In genomic region chr19:16871192-16871760, GRCm38 (mm10) we compare ENCODE assay signal across 10 mouse cellular contexts. TPM values are rescaled to one million over a fixed set of nuclear protein-coding genes. Genes with fewer than 3 reads are reported as not detected.
DNase-seq lines count a peak whose midpoint lies in the region; ATAC-seq and TF ChIP-seq lines count a peak whose summit lies in the region.
"Had no signal": no experiment of that assay in that cellular context is flagged by ENCODE, and none has a peak within 500 bp of the region (broad histone marks: within the 10 kb centered on the region; RNA-seq: fewer than 3 reads in every experiment).

No protein-coding gene starts in this region.

- H3K4me3 ChIP-seq in forebrain, embryonic 11.5 days (ENCODE audit: low read depth, low read length) = peak overlapping the region; percentile 9; the same call in 1 of the 2 replicates
- no peak overlapping the region for H3K4me3 ChIP-seq in forebrain, embryonic 14.5 days (ENCODE audit: low read depth, low read length)
- H3K4me3 ChIP-seq in liver, embryonic 11.5 days (ENCODE audit: low read depth, low read length) = no peak overlapping the region
- H3K4me3 ChIP-seq in intestine, postnatal 0 days (ENCODE audit: low read depth, low read length) = 0 out of 2 replicates have a peak overlapping the region, but pooled peaks have one; percentile 1

- no peak for ATAC-seq in forebrain, embryonic 11.5 days (replicated peaks; ENCODE audit: low FRiP score)
- no peak for ATAC-seq in forebrain, embryonic 14.5 days
- ATAC-seq in liver, embryonic 11.5 days (replicated peaks; ENCODE audit: low FRiP score) = no peak
- no peak for ATAC-seq in intestine, postnatal 0 days

- under 1% methylated on average over 24 of the region's 24 CpGs for WGBS in forebrain, embryonic 11.5 days
- WGBS in forebrain, embryonic 14.5 days = 1% methylated on average over 24 of the region's 24 CpGs
- WGBS in liver, embryonic 11.5 days = 1% methylated on average over 24 of the region's 24 CpGs
- 1% methylated on average over 24 of the region's 24 CpGs for WGBS in intestine, postnatal 0 days

- TF ChIP-seq POLR2A in brain, embryonic 14.5 days (IDR thresholded peaks at IDR 0.05; ENCODE audit: borderline replicate concordance, extremely low read depth, insufficient read depth, insufficient read length, poor library complexity, severe bottlenecking) = no peak

- H3K9me3 ChIP-seq in forebrain, embryonic 11.5 days (ENCODE audit: control insufficient read depth, low read length) = no peaks in the 10 kb centered on the region
- no peaks in the 10 kb centered on the region for H3K9me3 ChIP-seq in forebrain, embryonic 14.5 days (replicated peaks; ENCODE audit: control insufficient read depth, low read length)
- no peaks in the 10 kb centered on the region for H3K9me3 ChIP-seq in liver, embryonic 11.5 days (ENCODE audit: control insufficient read depth, low read length)
- no peaks in the 10 kb centered on the region for H3K9me3 ChIP-seq in intestine, postnatal 0 days (ENCODE audit: control insufficient read depth)
- H3K9me3 ChIP-seq: embryonic facial prominence, embryonic 13.5 days had no signal

- H3K27ac ChIP-seq in forebrain, embryonic 11.5 days (ENCODE audit: low read depth, low read length) = no peak overlapping the region
- H3K27ac ChIP-seq in forebrain, embryonic 14.5 days (ENCODE audit: low read depth, low read length) = no peak overlapping the region
- no peak overlapping the region for H3K27ac ChIP-seq in liver, embryonic 11.5 days (ENCODE audit: low read depth, low read length)
- H3K27ac ChIP-seq in intestine, postnatal 0 days (ENCODE audit: low read depth, low read length) = no peak overlapping the region
- H3K27ac ChIP-seq: embryonic facial prominence, embryonic 13.5 days had no signal

- peaks cover 79% of the 10 kb centered on the region for H3K27me3 ChIP-seq in forebrain, embryonic 11.5 days (ENCODE audit: control insufficient read depth, insufficient read depth, low read length)
- H3K27me3 ChIP-seq in forebrain, embryonic 14.5 days (replicated peaks; ENCODE audit: control insufficient read depth, insufficient read depth, low read length) = peaks cover 79% of the 10 kb centered on the region
- peaks cover 93% of the 10 kb centered on the region for H3K27me3 ChIP-seq in liver, embryonic 11.5 days (replicated peaks; ENCODE audit: control insufficient read depth, insufficient read depth, low read length)
- peaks cover 93% of the 10 kb centered on the region for H3K27me3 ChIP-seq in intestine, postnatal 0 days (replicated peaks; ENCODE audit: control insufficient read depth, insufficient read depth, low read length)

- peak; percentile 65 for DNase-seq in forebrain, embryonic 11.5 days (ENCODE audit: low spot score)
- no peak for DNase-seq in forebrain, embryonic 14.5 days (ENCODE audit: low spot score)
- peak; percentile 42 for DNase-seq in liver, embryonic 11.5 days (ENCODE audit: low spot score)
- DNase-seq in liver = no peak
- peak; percentile 41 for DNase-seq in brain, embryonic 14.5 days (ENCODE audit: low read depth)
- DNase-seq in left cerebral cortex, postnatal 4 days = no peak
- no peak for DNase-seq in frontal cortex, postnatal 10 days (ENCODE audit: low spot score in 2 of 2)

- intact Hi-C loops in left cerebral cortex, postnatal 4 days (cut with DNase I) = no loop called here

- H3K36me3 ChIP-seq in forebrain, embryonic 11.5 days (ENCODE audit: control insufficient read depth, insufficient read depth, low read length) = no peaks in the 10 kb centered on the region
- H3K36me3 ChIP-seq in forebrain, embryonic 14.5 days (ENCODE audit: control insufficient read depth, insufficient read depth, low read length) = no peaks in the 10 kb centered on the region
- no peaks in the 10 kb centered on the region for H3K36me3 ChIP-seq in liver, embryonic 11.5 days (ENCODE audit: control insufficient read depth, insufficient read depth, low read length)
- H3K36me3 ChIP-seq in intestine, postnatal 0 days (ENCODE audit: control insufficient read depth, insufficient read depth) = no peaks in the 10 kb centered on the region
- H3K36me3 ChIP-seq: embryonic facial prominence, embryonic 13.5 days had no signal

- peaks cover 26% of the 10 kb centered on the region for H3K4me1 ChIP-seq in forebrain, embryonic 11.5 days (replicated peaks; ENCODE audit: control insufficient read depth, insufficient read depth, low read length)
- H3K4me1 ChIP-seq in forebrain, embryonic 14.5 days (ENCODE audit: control insufficient read depth, insufficient read depth, low read length) = peaks cover 20% of the 10 kb centered on the region
- peaks cover 8% of the 10 kb centered on the region; the same call in 1 of the 2 replicates for H3K4me1 ChIP-seq in liver, embryonic 11.5 days (replicated peaks; ENCODE audit: control insufficient read depth, insufficient read depth, low read length)
- H3K4me1 ChIP-seq in intestine, postnatal 0 days (replicated peaks; ENCODE audit: control insufficient read depth, insufficient read depth, low read length) = peaks cover 10% of the 10 kb centered on the region

- no peak overlapping the region for H3K9ac ChIP-seq in forebrain, embryonic 11.5 days (ENCODE audit: low read length)
- no peak overlapping the region for H3K9ac ChIP-seq in forebrain, embryonic 14.5 days (ENCODE audit: low read length)
- no peak overlapping the region for H3K9ac ChIP-seq in liver, embryonic 11.5 days (ENCODE audit: low read depth, low read length)
- no peak overlapping the region for H3K9ac ChIP-seq in intestine, postnatal 0 days (ENCODE audit: low read depth, low read length)
- H3K9ac ChIP-seq: embryonic facial prominence, embryonic 13.5 days had no signal

- H3K4me2 ChIP-seq in forebrain, embryonic 11.5 days (ENCODE audit: low read depth, low read length, severe bottlenecking) = peak overlapping the region; percentile 3; the same call in 1 of the 2 replicates
- no peak overlapping the region for H3K4me2 ChIP-seq in forebrain, embryonic 14.5 days (ENCODE audit: low read length)
- no peak overlapping the region for H3K4me2 ChIP-seq in liver, embryonic 11.5 days
- H3K4me2 ChIP-seq in intestine, postnatal 0 days (replicated peaks; ENCODE audit: low read depth) = no peak overlapping the region

- no peak for TF ChIP-seq CTCF in brain, embryonic 14.5 days (IDR thresholded peaks at IDR 0.05; ENCODE audit: borderline replicate concordance, extremely low read depth, insufficient read depth, insufficient read length)
- TF ChIP-seq CTCF in intestine, postnatal 0 days (IDR thresholded peaks at IDR 0.05; ENCODE audit: low read depth) = no peak

RNA-seq across cellular contexts. Expression of gene Foxb2, which starts 2.3 kb away (rescaled TPM):
- 0.84 and 0.95 TPM in 2 replicates for polyA plus RNA-seq in forebrain, embryonic 11.5 days (2014; fragmentation: Nextera tagmentation; extraction: Ambion mirVana)
- 0.15 and 0.23 TPM in 2 replicates for polyA plus RNA-seq in forebrain, embryonic 14.5 days (2014; fragmentation: Nextera tagmentation; extraction: Ambion mirVana)
- not detected in 2 replicates for polyA plus RNA-seq in liver, embryonic 11.5 days (2014; fragmentation: Nextera tagmentation; extraction: Ambion mirVana)
- 0.54 and 2.1 TPM in 2 replicates for polyA plus RNA-seq in brain, embryonic 14.5 days (2012; rRNA removed)
- not detected in 2 replicates for polyA plus RNA-seq in intestine, postnatal 0 days (2015; fragmentation: Nextera tagmentation; extraction: Ambion mirVana)
- total RNA-seq in left cerebral cortex, postnatal 4 days (2021) = not detected
- polyA plus RNA-seq: embryonic facial prominence, embryonic 13.5 days; heart, embryonic 16.5 days had no signal

Comparison
In these comparisons a context has a peak if more than half of its experiments do, and no peak if none do; other contexts are left out.
1. DNase-seq: peak in forebrain, embryonic 11.5 days (single experiment), liver, embryonic 11.5 days (single experiment) and brain, embryonic 14.5 days (single experiment); none in forebrain, embryonic 14.5 days (single experiment), liver (single experiment), left cerebral cortex, postnatal 4 days (single experiment) and frontal cortex, postnatal 10 days (0 of 2).
2. H3K4me3 ChIP-seq: peak in forebrain, embryonic 11.5 days (single experiment) and intestine, postnatal 0 days (single experiment); none in forebrain, embryonic 14.5 days (single experiment) and liver, embryonic 11.5 days (single experiment).